10 mouse cellular contexts compared by ENCODE assay signal in genomic region chr1:52765176-52766111, GRCm38 (mm10). TPM values are rescaled to one million over a fixed set of nuclear protein-coding genes. Genes with fewer than 3 reads are reported as not detected.
DNase-seq lines count a peak whose midpoint lies in the region; ATAC-seq lines count a peak whose summit lies in the region.
"Had no signal": no experiment of that assay in that cellular context is flagged by ENCODE, and none has a peak within 500 bp of the region (broad histone marks: within the 10 kb centered on the region; RNA-seq: fewer than 3 reads in every experiment).

No protein-coding gene starts in this region.

- H3K4me1 ChIP-seq in kidney, embryonic 15.5 days: no peaks in the 10 kb centered on the region

- intact Hi-C loops in left cerebral cortex, postnatal 14 days (cut with DNase I): no loop called here

- H3K27me3 ChIP-seq in kidney, embryonic 15.5 days: no peaks in the 10 kb centered on the region

- DNase-seq in kidney, adult 18-20 months: peak; percentile 33
- peak; percentile 65 for DNase-seq in adrenal gland, adult 2 months
- peak; percentile 9 for DNase-seq in kidney, adult 9 months
- DNase-seq in lung, postnatal 25 days (ENCODE audit: low spot score): peak; percentile 11
- DNase-seq in left cerebral cortex, postnatal 14 days (ENCODE audit: low spot score in 2 of 2): no peak
- DNase-seq in cerebellum, adult 9-10 months: no peak
- DNase-seq: forebrain, postnatal 0 days; right cerebral cortex, postnatal 25 days had no signal

- H3K9ac ChIP-seq in kidney, embryonic 15.5 days: no peak overlapping the region
- H3K9ac ChIP-seq: forebrain, postnatal 0 days had no signal

- no peak overlapping the region for H3K27ac ChIP-seq in kidney, embryonic 15.5 days
- H3K27ac ChIP-seq: layer of hippocampus, adult 2 months had no signal

- H3K9me3 ChIP-seq in kidney, embryonic 15.5 days (replicated peaks): no peaks in the 10 kb centered on the region

- no peak overlapping the region for H3K4me2 ChIP-seq in kidney, embryonic 15.5 days

- no peaks in the 10 kb centered on the region for H3K36me3 ChIP-seq in kidney, embryonic 15.5 days

- ATAC-seq in kidney, embryonic 15.5 days (replicated peaks; ENCODE audit: low FRiP score): no peak
- ATAC-seq: forebrain, postnatal 0 days had no signal

- 69% methylated on average over 7 of the region's 7 CpGs for WGBS in kidney, embryonic 15.5 days

- no peak overlapping the region for H3K4me3 ChIP-seq in kidney, embryonic 15.5 days (replicated peaks)
- H3K4me3 ChIP-seq: layer of hippocampus, adult 2 months had no signal

RNA-seq across cellular contexts. Expression of gene Mfsd6, which starts 38.2 kb away (rescaled TPM):
- 3.0 and 3.1 TPM in 2 replicates for polyA plus RNA-seq in kidney, embryonic 15.5 days (2015; fragmentation: Nextera tagmentation; extraction: Ambion mirVana)
- total RNA-seq in adrenal gland, adult 2 months (2021): 10 to 100 TPM; 15.2 to 22.5 TPM
- polyA plus RNA-seq in adrenal gland, adult 2 months (2012; rRNA removed): 7.9 and 8.5 TPM in 2 replicates
- total RNA-seq in left cerebral cortex, postnatal 14 days (2021): 10 to 100 TPM; 68.8 to 70.5 TPM

RNA-seq across cellular contexts. Expression of gene Inpp1, which starts 52.0 kb away (rescaled TPM):
- polyA plus RNA-seq in kidney, embryonic 15.5 days (2015; fragmentation: Nextera tagmentation; extraction: Ambion mirVana): 17.4 and 20.1 TPM in 2 replicates
- 10 to 100 TPM; 20.9 to 21.4 TPM for total RNA-seq in adrenal gland, adult 2 months (2021)
- 4.3 TPM in 2 replicates for polyA plus RNA-seq in adrenal gland, adult 2 months (2012; rRNA removed)
- 10 to 100 TPM; 41.6 to 43.9 TPM for total RNA-seq in left cerebral cortex, postnatal 14 days (2021)

Comparison
In these comparisons a context has a peak if more than half of its experiments do, and no peak if none do; other contexts are left out.
1. DNase-seq: peak in kidney, adult 18-20 months (single experiment), adrenal gland, adult 2 months (single experiment), kidney, adult 9 months (single experiment) and lung, postnatal 25 days (single experiment); none in left cerebral cortex, postnatal 14 days (0 of 2) and cerebellum, adult 9-10 months (single experiment).